Mouse (Mus musculus) heart, adult 2 months (tissue): ENCODE results near the gene Cycs.

Experiments used
- CTCF ChIP-seq: fragments of 200-600 bp; IDR thresholded peaks from 2 replicates; pipeline ENCODE4 v1.8.1; 2022; ENCODE audit warnings: antibody characterized with exemption, mild to moderate bottlenecking, moderate library complexity
- EP300 ChIP-seq: fragments of 200-500 bp; IDR thresholded peaks from 2 replicates; pipeline ENCODE4 v1.6.1; 2011; ENCODE audit warnings: low read depth, low read length, control low read depth; ENCODE audit not compliant: insufficient read depth
- POLR2A ChIP-seq: fragments of 200-500 bp; IDR thresholded peaks from 2 replicates; pipeline ENCODE4 v1.6.1; 2011; ENCODE audit warnings: mild to moderate bottlenecking, low read depth, low read length, control low read depth; ENCODE audit not compliant: insufficient read depth

DNA sequence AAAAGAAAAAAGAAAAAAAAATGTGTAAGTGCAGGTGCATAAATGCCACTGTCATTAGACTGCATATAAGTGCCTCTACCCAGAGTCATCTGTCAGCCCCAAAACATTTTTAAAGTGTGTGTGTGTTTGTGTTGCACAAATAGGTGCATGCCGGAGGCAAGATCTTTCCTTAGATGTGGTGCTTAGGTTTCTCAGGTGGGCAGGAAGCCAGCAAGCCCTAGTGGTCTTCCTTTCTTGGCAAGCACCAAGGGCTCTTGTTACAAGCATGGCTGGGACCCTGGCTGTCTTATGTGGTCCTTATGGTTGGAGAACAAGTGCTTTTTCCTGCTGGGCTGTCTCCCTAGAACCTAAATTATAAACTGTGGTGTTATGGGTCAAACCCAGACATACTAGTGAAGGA lies 5.3 kb upstream of the Cycs start:
- TF ChIP-seq EP300 (no peak), POLR2A (no peak), CTCF (no peak)
